Mouse (Mus musculus) intestine, embryonic 14.5 days (tissue): ENCODE measurements around the gene Fndc3b. TPM values are rescaled to one million over a fixed set of nuclear protein-coding genes. Genes with fewer than 3 reads are reported as not detected.

Source experiments
- ATAC-seq: fragments of 200-750 bp; cut with Nextera tagmentation; replicated peaks from 2 replicates; pipeline ENCODE4 v1.8.0; 2017; ENCODE audit warnings: low read depth, moderate number of reproducible peaks, moderate TSS enrichment, moderate library complexity; ENCODE audit not compliant: low FRiP score, low TSS enrichment
- DNase-seq: peaks from one replicate; pipeline ENCODE4 v3.0.0-alpha.2; 2018; ENCODE audit warnings: low spot score
- H3K27ac ChIP-seq: fragments of 300-500 bp; sonication (generic); 2 replicates; pipeline ENCODE4 v1.5.1; 2014; ENCODE audit warnings: low read depth, mild to moderate bottlenecking, control low read depth
- H3K27me3 ChIP-seq: fragments of 300-500 bp; sonication (generic); replicated peaks from 2 replicates; pipeline ENCODE4 v1.6.1; 2014; ENCODE audit warnings: low read length, control low read depth; ENCODE audit not compliant: control insufficient read depth, insufficient read depth
- H3K36me3 ChIP-seq: fragments of 300-500 bp; sonication (generic); 2 replicates; pipeline ENCODE4 v1.6.1; 2014; ENCODE audit warnings: low read length, control low read depth; ENCODE audit not compliant: control insufficient read depth, insufficient read depth
- H3K4me1 ChIP-seq: fragments of 300-500 bp; sonication (generic); replicated peaks from 2 replicates; pipeline ENCODE4 v1.6.1; 2014; ENCODE audit warnings: low read length, control low read depth, mixed read lengths; ENCODE audit not compliant: control insufficient read depth, insufficient read depth
- H3K4me2 ChIP-seq: fragments of 300-500 bp; sonication (generic); 2 replicates; pipeline ENCODE4 v1.6.1; 2014; ENCODE audit warnings: low read length
- H3K4me3 ChIP-seq: fragments of 300-500 bp; sonication (generic); 2 replicates; pipeline ENCODE4 v1.5.1; 2014; ENCODE audit warnings: low read depth, low read length, control low read depth, mixed read lengths
- H3K9ac ChIP-seq: fragments of 300-500 bp; sonication (generic); 2 replicates; pipeline ENCODE4 v1.6.1; 2014; ENCODE audit warnings: mild to moderate bottlenecking, low read length
- H3K9me3 ChIP-seq: fragments of 300-500 bp; sonication (generic); 2 replicates; pipeline ENCODE4 v1.6.1; 2016; ENCODE audit warnings: low read length, control low read depth; ENCODE audit not compliant: control insufficient read depth
- WGBS: fragments of 180-500 bp; shearing (Covaris S2); extraction: QIAGEN DNeasy Blood & Tissue Kit; methylation state at CpG from one replicate; pipeline ENCODE4 v1.1.7; 2014; 5-methylcytosine and 5-hydroxymethylcytosine counted together
- polyA plus RNA-seq: library from polyadenylated mRNA; unstranded; fragments of >200 nt; fragmentation: Nextera tagmentation; extraction: Ambion mirVana; gene quantifications from 2 replicates; pipeline ENCODE4 v1.2.1, GENCODE M21; 2014

Gene Fndc3b
- polyA plus RNA-seq, 1 experiment from 2014 or later, result 26.1 TPM

GRCm38 (mm10) chr3:27631112-27631511 lies 80.0 kb downstream of the Fndc3b start:
- H3K9ac ChIP-seq, result no peak overlapping the region
- ATAC-seq (peak; percentile 58; the same call in 1 of the 2 replicates), DNase-seq (no peak)
- H3K4me2 ChIP-seq, result no peak overlapping the region
- H3K9me3 ChIP-seq, result no peaks in the 10 kb centered on the region
- 47% methylated on average over 7 of the region's 7 CpGs for WGBS
- H3K36me3 ChIP-seq, result peaks cover 14% of the 10 kb centered on the region; the same call in 1 of the 2 replicates
- H3K4me3 ChIP-seq, result no peak overlapping the region
- H3K27ac ChIP-seq, result peak overlapping the region; percentile 55
- H3K4me1 ChIP-seq, result no peaks in the 10 kb centered on the region
- no peaks in the 10 kb centered on the region for H3K27me3 ChIP-seq

DNA sequence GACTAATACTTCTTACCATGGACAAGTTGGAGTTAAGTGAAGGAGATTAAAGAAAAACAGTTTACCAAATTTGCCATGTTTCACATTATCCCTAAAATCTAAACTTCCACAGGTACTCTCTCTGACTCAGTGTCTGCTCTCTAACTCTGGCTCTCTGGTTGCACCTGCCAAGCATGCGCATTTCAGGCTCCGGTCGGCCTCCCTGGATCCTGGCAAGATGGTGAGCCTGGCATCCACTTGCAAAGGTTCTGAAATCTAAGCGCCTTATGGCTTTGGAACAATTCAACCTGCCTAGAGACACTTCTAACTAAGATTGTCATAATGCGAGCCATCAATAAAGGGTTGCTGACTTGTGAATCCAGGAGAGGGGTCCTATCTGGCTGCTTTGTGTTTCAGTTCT lies 81.4 kb downstream of the Fndc3b start:
- Histone ChIP-seq H3K9ac (no peak overlapping the region), H3K4me2 (no peak overlapping the region), H3K27ac (no peak overlapping the region), H3K27me3 (no peaks in the 10 kb centered on the region), H3K9me3 (no peaks in the 10 kb centered on the region), H3K4me1 (no peaks in the 10 kb centered on the region), H3K36me3 (peaks cover 14% of the 10 kb centered on the region; the same call in 1 of the 2 replicates), H3K4me3 (no peak overlapping the region)
- 98% methylated on average over 5 of the region's 5 CpGs for WGBS
- ATAC-seq (no peak), DNase-seq (no peak)

- no peak overlapping the region for H3K9ac ChIP-seq
- no peaks in the 10 kb centered on the region for H3K9me3 ChIP-seq
- WGBS, result 89% methylated on average over 8 of the region's 8 CpGs
- ATAC-seq (no peak), DNase-seq (no peak)
- no peaks in the 10 kb centered on the region for H3K27me3 ChIP-seq
- no peak overlapping the region for H3K4me3 ChIP-seq
- H3K4me1 ChIP-seq, result no peaks in the 10 kb centered on the region
- H3K36me3 ChIP-seq, result peaks cover 14% of the 10 kb centered on the region; the same call in 1 of the 2 replicates
- no peak overlapping the region for H3K27ac ChIP-seq
- no peak overlapping the region for H3K4me2 ChIP-seq
Observed at GRCm38 (mm10) chr3:27626301-27626700, 84.8 kb downstream of the Fndc3b start.

GRCm38 (mm10) chr3:27625592-27625985 lies 85.5 kb downstream of the Fndc3b start:
- no peak overlapping the region for H3K27ac ChIP-seq
- ATAC-seq (no peak), DNase-seq (no peak)
- H3K4me2 ChIP-seq, result no peak overlapping the region
- no peaks in the 10 kb centered on the region for H3K4me1 ChIP-seq
- peaks cover 14% of the 10 kb centered on the region; the same call in 1 of the 2 replicates for H3K36me3 ChIP-seq
- no peak overlapping the region for H3K9ac ChIP-seq
- WGBS, result 71% methylated on average over 8 of the region's 8 CpGs
- H3K9me3 ChIP-seq, result no peaks in the 10 kb centered on the region
- H3K4me3 ChIP-seq, result no peak overlapping the region
- H3K27me3 ChIP-seq, result no peaks in the 10 kb centered on the region

DNA sequence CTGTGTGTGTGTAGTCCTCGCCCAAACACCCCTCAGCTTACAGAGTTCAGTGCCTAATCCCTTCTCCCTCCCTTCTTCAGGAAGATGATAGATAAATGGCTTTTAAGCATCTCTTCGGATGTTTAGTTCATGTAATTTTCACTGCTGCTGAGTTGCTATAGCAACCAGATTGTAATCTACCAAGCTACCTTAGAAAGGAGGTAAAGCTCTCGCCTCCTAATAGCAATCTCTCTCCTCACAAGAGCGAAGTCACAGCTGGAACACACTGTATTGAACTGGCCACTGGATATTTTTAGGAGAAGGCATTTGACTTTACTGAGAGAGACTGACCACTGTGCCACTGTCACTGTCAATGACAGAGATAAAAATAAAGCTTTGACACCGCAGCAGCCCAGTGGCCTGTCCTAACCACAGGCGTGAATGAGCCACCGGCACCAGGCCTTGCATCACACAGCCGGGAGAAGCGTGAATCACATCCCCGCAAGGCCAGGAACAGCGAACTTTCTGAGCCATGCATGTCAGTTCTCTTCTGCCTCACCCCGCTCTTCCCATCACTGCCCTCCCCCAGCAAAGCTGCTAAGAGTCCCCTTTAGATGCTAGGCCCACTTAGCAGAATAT lies 86.0 kb downstream of the Fndc3b start:
- WGBS, result 80% methylated on average over 12 of the region's 12 CpGs

GRCm38 (mm10) chr3:27622451-27622850 lies 88.7 kb downstream of the Fndc3b start:
- H3K4me2 ChIP-seq, result no peak overlapping the region
- H3K9ac ChIP-seq, result no peak overlapping the region
- peak overlapping the region; percentile 38; the same call in 1 of the 2 replicates for H3K27ac ChIP-seq
- H3K9me3 ChIP-seq, result no peaks in the 10 kb centered on the region
- ATAC-seq (no peak), DNase-seq (no peak)
- H3K27me3 ChIP-seq, result no peaks in the 10 kb centered on the region
- peaks cover 6% of the 10 kb centered on the region for H3K4me1 ChIP-seq
- H3K36me3 ChIP-seq, result peaks cover 9% of the 10 kb centered on the region
- 47% methylated on average over 4 of the region's 4 CpGs for WGBS
- no peak overlapping the region for H3K4me3 ChIP-seq

More for the DNA sequence above, 86.0 kb downstream of the Fndc3b start:
- DNase-seq, result no peak
- H3K27me3 ChIP-seq, result no peaks in the 10 kb centered on the region
- H3K4me3 ChIP-seq, result no peak overlapping the region
- no peak overlapping the region for H3K9ac ChIP-seq
- H3K4me2 ChIP-seq, result no peak overlapping the region
- H3K27ac ChIP-seq, result no peak overlapping the region
- peaks cover 9% of the 10 kb centered on the region; the same call in 1 of the 2 replicates for H3K36me3 ChIP-seq
- ATAC-seq, result no peak
- no peaks in the 10 kb centered on the region for H3K4me1 ChIP-seq
- H3K9me3 ChIP-seq, result no peaks in the 10 kb centered on the region

GRCm38 (mm10) chr3:27621176-27621575 lies 89.9 kb downstream of the Fndc3b start:
- DNase-seq (no peak), ATAC-seq (no peak)
- no peaks in the 10 kb centered on the region for H3K9me3 ChIP-seq
- H3K4me2 ChIP-seq, result no peak overlapping the region
- H3K36me3 ChIP-seq, result peaks cover 9% of the 10 kb centered on the region
- H3K27me3 ChIP-seq, result no peaks in the 10 kb centered on the region
- no peak overlapping the region for H3K27ac ChIP-seq
- H3K9ac ChIP-seq, result no peak overlapping the region
- no peak overlapping the region for H3K4me3 ChIP-seq
- peaks cover 13% of the 10 kb centered on the region for H3K4me1 ChIP-seq
- WGBS, result 63% methylated on average over 4 of the region's 4 CpGs

DNA sequence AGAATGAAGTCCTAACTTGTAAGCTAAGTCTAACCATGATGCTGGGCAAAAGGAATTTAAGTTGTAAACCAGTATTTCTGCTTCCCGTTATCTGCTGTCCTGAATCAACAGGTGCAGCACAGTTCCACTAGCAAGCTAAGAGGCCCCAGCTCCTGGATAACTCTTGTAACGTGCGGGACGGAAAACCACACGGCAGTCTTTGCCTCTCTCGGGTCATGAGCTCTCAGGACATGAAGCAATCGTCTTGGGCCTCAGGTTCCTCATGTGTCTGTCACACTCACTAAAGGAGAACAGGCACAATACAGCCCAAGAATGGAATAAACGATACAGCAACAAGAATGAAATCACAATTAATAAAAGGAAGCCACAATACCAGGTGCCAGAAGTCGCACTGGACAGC lies 93.4 kb downstream of the Fndc3b start:
- no peak for ATAC-seq
- H3K4me2 ChIP-seq, result no peak overlapping the region
- WGBS, result 66% methylated on average over 9 of the region's 9 CpGs

DNA sequence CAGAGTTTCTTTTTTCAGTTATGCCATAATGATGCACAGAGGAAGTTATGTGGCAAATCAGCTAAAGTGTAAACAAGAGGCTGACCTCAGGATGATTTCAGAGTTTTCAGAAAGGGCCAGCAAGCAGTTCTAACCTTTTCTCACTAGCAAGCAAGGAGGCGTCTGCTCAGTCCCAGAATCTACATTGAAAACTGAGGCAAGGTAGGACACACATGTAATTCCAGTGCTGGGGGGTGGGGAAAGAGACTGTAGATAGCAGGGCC lies 93.9 kb downstream of the Fndc3b start:
- Histone ChIP-seq H3K4me1 (peaks cover 15% of the 10 kb centered on the region), H3K27ac (no peak overlapping the region), H3K36me3 (peaks cover 9% of the 10 kb centered on the region), H3K27me3 (no peaks in the 10 kb centered on the region), H3K9me3 (no peaks in the 10 kb centered on the region), H3K9ac (no peak overlapping the region), H3K4me3 (no peak overlapping the region), H3K4me2 (no peak overlapping the region)
- DNase-seq, result no peak
- ATAC-seq, result no peak
- WGBS, result 69% methylated on average over 1 of the region's 1 CpGs

More for the DNA sequence above, 93.4 kb downstream of the Fndc3b start:
- Histone ChIP-seq H3K9ac (no peak overlapping the region), H3K27ac (no peak overlapping the region), H3K4me3 (no peak overlapping the region), H3K4me1 (peaks cover 15% of the 10 kb centered on the region), H3K9me3 (no peaks in the 10 kb centered on the region), H3K27me3 (no peaks in the 10 kb centered on the region), H3K36me3 (peaks cover 9% of the 10 kb centered on the region)
- DNase-seq, result no peak
